Mouse (Mus musculus) urinary bladder, postnatal 14 days (tissue): ENCODE results near the gene Sfswap.
A peak's percentile ranks its signal among the peaks of the same experiment; 100 is the strongest.
"Not testable (repeated sequence)": the region's sequence is repeated elsewhere in the genome, so short reads cannot be mapped to it uniquely, and the experiment has no call there.

Source experiments
- DNase-seq: peaks from one replicate; pipeline ENCODE4 v3.0.0; 2021; ENCODE audit warnings: low spot score

Gene Sfswap

GRCm38 (mm10) chr5:129500722-129501634 lies at the start of gene Sfswap:
Gene Sfswap, plus strand, starts transcription at chr5:129501221.
- peak; percentile 75 for DNase-seq

DNA sequence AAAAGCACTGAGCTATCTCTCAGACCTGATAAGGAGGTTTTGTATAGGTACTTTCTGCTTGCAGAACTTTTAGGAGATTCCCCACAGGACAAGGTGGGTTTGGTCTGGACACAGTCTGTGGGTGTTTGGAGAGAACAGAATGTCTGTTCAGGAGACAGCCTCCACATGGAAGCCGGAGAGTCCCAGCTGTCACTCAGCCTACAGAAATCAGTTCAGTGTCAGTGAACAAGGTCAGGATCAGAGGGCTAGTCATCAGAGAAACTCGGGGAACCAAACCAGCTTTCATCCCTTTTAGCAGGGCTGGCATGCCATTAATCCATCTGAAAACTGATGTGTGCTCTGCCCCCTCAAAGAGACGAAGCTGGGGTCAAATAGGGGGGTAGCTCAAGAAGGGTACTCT lies 48.5 kb upstream of the Sfswap start:
- DNase-seq = no peak

DNA sequence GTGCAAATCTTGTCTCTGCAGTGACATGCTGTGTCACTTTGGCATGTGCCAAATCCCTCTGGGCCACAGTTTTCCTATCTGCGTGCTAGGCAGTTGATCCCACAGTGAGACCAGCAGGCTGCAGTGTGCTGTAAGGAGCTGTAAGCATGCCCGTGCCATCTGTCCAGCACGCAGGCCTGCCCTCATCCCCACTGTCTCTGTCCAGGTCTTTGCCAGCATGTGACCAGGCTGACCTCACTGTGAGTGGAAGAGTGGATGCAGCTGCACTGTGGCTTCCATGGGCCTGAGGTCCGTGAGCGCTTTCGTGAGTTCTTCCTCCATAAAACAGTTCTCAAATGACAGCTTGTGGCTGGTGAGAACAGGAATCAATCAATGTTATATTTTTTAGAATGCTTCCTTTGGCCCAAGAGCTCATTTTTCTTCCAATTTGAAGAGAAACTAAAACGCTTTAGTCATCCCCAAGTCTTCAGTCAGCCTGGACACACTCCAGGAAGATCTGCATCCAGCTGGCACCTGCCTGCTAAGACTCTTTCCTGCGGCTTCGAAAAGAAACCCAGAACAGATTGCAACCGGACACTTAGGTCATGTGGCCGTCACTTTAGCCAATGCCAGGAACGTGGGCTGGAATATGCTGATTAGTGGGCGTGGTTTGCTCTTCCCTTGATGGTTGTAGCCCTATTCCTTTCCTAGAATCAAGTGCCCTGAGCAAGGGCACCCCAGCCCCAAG lies 46.1 kb upstream of the Sfswap start:
- DNase-seq = peak; percentile 81

DNA sequence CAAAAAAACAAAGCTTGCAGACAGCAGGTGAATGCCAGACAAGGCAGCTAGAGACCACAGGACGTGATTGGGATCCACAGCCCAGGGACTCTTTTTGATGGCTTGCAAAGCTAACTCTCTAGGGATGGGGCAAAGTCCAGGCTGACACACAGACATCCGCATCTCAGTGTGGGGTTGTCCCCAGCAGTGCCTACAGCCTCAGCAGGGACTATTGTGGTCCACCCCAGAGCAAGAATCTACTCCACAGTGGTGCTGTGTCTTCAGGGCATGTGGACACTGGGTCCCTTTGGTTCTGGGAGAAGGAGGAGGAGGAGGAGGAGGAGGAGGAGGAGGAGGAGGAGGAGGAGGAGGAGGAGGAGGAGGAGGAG lies 45.5 kb upstream of the Sfswap start:
- DNase-seq = no peak

GRCm38 (mm10) chr5:129456579-129457140 lies 44.4 kb upstream of the Sfswap start:
- no peak for DNase-seq

- no peak for DNase-seq
These were observed 42.9 kb upstream of the Sfswap start for GRCm38 (mm10) chr5:129458109-129458508.

DNA sequence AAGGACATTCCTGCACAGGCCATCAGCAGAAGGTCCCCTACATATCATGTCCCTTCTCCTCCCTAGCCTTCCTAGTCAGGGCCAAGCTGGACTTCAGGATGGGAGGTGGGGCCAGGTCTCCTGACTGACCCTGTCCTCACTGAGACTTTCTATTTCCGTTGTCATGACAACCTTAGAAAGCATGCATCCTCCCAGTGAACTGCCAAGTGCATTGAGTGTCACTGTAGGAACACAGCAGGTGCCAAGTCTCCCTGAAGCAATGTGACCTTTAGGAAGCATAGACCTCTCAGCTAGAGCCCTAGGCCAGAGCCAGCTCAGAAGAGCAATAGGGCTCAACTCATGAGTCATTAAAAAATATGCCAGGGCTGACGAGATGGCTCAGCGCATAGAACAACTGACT lies 42.5 kb upstream of the Sfswap start:
- no peak for DNase-seq

GRCm38 (mm10) chr5:129460798-129461476 lies 40.1 kb upstream of the Sfswap start:
- DNase-seq = no peak

DNA sequence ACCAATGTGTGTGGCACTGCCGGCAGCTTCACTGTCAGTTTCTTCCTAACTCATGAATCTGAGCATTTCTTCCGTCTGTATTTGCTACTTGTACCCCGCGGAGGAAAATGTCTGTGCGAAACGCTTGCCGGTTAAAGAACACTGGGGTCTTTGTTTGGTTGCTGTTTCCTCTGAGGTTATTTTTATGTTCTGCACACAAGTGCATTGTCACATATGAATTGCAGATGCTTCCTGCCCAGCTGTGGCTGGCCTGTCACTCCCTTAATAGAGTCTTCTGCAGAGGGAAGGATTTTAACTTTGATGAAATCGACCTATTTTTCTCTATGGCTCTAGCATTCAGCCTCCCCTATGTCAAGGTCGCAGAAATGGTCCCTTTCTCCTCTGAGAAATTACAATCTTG lies 37.4 kb upstream of the Sfswap start:
- DNase-seq = not testable (repeated sequence)

DNA sequence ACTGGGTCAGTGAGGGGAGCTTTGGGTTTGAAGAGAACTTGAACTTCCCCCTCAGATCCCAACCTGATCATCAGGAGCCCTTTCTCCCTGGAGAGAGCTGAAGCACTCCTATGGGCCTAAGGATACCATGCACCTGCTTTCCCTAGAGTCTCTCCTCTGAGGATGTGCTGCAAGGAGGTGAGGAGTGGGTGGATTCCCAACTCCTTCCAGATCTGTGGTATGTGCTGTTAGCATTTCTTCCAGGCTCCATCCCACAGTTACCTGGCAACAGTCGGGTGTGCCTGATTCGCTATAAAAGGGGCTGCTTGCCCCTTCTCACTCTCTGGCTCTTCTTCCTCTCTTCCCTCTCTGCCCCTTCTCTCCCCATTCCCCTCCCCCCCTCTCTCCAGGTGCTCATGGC lies 35.2 kb upstream of the Sfswap start:
- no peak for DNase-seq

DNA sequence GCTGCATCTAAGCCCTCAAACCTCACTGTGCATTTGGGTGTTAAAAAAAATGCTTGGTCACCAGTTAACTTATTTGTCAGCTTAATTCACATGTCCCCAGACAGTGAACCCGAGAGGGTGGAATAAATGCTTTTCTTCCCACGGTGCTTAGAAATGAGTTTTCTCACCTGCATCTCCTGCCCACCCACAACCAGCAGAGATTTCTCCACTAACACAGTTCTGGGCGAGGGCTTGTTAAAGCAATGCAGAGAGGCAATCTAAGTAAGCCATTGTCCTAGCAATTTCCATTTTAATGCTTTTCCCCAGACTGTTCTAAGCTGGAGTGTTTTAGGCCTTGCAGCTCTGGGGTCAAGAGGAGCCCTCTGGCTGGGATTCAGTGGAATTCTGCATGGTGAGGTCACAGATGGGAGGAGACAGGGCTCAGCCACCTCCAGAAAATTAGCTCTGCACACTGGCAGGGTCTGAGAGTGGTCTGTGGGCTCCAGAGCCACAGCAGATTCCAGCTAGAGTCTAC lies 25.4 kb upstream of the Sfswap start:
- DNase-seq = no peak

- no peak for DNase-seq
These were observed 11.1 kb upstream of the Sfswap start for GRCm38 (mm10) chr5:129489879-129490278.

DNA sequence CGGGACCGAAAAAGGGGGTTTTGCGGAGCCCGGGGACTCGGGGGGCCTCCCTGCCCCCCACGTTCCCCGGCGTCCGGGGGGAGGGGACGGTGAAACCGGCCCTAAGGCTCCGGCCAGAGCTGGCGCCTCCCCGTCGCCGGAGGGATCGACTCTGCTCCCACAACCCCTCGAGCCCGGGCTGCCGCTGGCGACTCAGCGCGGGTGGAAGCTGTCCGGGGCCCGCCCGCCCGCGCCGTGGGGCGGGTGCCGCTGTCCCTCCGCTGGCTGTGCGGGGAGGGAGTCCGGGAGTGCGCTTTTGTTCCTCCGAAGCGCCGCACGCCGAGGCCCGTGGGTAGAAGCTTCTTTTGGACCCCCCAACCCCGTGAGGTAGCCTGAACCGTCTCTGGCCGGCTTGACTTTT lies 650 bp downstream of the Sfswap start:
- no peak for DNase-seq

DNA sequence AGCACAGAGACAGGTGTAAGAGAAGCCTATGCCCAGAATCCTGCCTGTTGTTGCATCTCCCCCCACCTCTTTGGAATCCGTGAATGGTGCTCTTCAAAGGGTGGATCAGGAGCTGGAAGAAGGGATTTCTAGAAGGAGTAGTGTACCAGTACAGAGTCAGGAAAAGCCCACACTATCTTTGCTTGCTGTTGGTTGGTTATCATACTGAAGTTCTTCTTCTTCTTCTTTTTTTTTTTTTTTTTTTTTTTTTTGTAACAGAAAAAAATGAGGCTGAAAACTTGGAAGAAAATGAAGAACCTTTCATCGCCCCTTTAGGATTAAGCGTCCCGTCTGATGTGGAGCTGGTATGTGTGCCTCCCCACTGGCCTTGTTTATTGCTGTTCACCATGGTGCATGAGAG lies 5.9 kb downstream of the Sfswap start:
- DNase-seq = no peak

GRCm38 (mm10) chr5:129518180-129518579 lies 17.2 kb downstream of the Sfswap start:
- DNase-seq = peak; percentile 67

DNA sequence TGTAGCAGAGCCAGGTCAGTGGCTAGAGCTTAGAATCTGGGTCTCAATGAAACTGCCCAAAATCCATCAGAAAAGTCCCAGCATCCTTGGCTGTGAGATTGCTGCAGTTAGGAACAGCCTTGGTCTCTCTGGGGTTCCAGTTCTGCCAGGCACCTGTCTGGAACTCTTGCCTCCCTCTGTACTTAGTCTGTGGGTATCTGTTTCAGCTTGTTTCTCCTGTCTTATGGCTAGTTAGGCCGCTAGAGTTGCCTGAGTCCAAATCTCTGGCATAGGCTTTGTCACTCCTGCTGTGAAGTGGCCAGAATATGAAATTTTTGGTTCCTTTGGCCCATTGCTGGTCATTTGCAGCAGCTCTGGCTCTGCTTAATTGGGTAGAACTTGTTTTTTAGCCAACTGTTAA lies 17.8 kb downstream of the Sfswap start:
- DNase-seq = no peak

DNA sequence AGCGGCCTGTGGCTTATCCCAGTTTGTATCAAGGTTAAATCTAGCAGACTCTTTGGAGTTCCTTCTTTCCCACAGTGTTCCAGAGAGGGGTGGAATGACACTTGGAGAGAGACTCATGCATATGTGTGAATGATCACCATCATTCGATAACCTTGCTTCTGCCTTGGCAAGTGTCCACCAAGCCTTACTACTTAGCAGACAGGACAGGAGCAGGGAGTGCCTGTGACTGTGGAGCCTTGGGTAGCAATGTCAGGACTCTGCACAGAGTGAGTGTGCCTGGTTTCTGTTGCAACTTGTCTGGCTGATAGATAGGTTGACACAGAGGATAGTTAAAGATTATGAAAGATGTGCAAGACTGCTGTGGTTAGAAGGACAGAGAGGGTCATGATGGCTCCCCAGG lies 18.6 kb downstream of the Sfswap start:
- DNase-seq = no peak

DNA sequence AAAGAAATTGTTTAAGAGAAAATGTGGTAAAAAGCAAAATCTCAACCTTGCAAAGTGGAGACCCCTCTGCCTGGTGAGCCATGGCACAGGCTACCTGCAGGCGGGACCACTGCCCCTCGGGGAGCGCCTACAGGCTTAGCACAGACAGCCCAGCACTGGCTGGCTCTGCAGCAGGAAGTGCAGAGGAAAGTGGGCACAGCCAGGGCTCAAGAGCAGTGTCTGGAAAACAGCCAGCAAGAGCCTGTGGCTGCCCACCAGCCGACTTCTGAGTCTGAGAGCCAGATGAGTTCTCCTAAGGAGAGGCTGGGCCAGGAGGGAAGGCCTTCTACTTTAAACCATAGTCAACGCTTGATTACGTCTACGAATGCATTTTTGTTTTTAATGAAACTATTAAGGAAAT lies 20.5 kb downstream of the Sfswap start:
- DNase-seq = no peak

- DNase-seq = no peak
These were observed 20.9 kb downstream of the Sfswap start for GRCm38 (mm10) chr5:129521913-129522312.

DNA sequence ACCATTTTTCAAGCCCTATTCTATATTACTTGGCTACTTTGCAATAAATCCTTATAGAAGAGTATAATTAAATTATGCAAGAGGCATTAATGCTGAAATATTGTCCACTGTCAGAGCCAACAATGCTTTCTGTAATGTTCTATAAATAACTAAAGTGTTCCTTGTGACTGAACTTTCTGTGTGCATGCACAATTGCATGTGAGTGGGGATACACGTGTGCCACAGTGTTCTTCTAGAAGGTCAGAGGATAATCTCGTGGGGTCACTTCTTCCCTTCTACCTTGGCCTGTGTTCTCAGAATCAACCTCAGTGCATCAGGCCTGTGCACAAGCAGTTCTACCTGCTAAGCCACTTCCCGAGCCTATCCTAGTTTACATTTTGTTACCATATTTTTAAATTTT lies 22.1 kb downstream of the Sfswap start:
- no peak for DNase-seq

DNA sequence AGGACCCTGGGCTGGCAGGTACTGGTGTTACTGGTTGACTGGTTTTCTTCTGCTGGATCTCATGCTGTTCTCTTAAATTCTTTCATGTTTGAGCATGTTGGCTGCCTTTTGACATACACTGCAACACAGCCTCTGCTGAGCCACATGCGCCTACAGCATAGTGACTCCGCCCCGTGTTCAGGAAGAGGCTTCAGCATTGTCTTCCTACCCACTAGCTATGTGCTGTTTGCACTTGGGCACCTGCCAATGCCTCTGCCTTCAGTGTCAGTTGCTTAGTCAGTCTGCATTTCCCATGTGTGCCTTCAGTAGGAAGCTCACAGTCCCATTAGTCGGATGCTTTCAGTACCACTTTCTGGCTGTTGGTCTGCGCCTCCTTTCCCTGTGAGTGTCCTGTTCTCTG lies 23.7 kb downstream of the Sfswap start:
- peak; percentile 17 for DNase-seq

DNA sequence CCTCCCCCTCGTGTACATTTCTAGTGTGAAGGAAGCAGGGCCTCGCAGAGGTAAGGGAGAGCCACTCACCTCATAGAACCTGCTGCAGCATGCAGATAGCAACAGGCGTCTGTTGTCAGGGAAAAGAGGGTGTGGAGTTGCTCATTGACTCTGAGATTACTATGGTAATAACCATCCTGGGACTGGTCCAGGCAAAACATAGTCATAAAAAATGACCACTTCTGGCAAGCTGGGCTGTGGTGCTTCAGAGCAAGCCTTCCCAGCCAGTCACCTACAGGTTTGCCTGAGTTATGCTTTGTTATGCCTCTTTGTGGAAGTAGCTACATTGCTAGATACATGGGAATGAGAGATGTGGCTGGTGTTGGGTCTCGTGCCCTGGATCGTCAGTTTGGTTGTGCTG lies 26.1 kb downstream of the Sfswap start:
- DNase-seq = no peak
